Mouse (Mus musculus) heart, embryonic 15.5 days (tissue): ENCODE data around the gene Cblc. TPM values are rescaled to one million over a fixed set of nuclear protein-coding genes. Genes with fewer than 3 reads are reported as not detected.
A peak's percentile ranks its signal among the peaks of the same experiment; 100 is the strongest.

Source experiments
- ATAC-seq: fragments of 200-750 bp; cut with Nextera tagmentation; replicated peaks from 2 replicates; pipeline ENCODE4 v1.8.0; 2017; ENCODE audit warnings: low read depth, moderate TSS enrichment; ENCODE audit not compliant: insufficient number of reproducible peaks, insufficient read depth, low FRiP score
- H3K27ac ChIP-seq: fragments of 300-500 bp; sonication (generic); 2 replicates; pipeline ENCODE4 v1.5.1; 2015; ENCODE audit warnings: mild to moderate bottlenecking, inconsistent platforms
- H3K27me3 ChIP-seq: fragments of 300-500 bp; sonication (generic); 2 replicates; pipeline ENCODE4 v1.6.1; 2015; ENCODE audit warnings: inconsistent platforms
- H3K36me3 ChIP-seq: fragments of 300-500 bp; sonication (generic); 2 replicates; pipeline ENCODE4 v1.6.1; 2015; ENCODE audit warnings: mild to moderate bottlenecking, inconsistent platforms
- H3K4me1 ChIP-seq: fragments of 300-500 bp; sonication (generic); replicated peaks from 2 replicates; pipeline ENCODE4 v1.6.1; 2015; ENCODE audit warnings: inconsistent platforms
- H3K4me2 ChIP-seq: fragments of 300-500 bp; sonication (generic); 2 replicates; pipeline ENCODE4 v1.6.1; 2015; ENCODE audit warnings: inconsistent platforms, mild to moderate bottlenecking, moderate library complexity
- H3K4me3 ChIP-seq: fragments of 300-500 bp; sonication (generic); 2 replicates; pipeline ENCODE4 v1.5.1; 2015; ENCODE audit warnings: mild to moderate bottlenecking, inconsistent platforms
- H3K9ac ChIP-seq: fragments of 300-500 bp; sonication (generic); 2 replicates; pipeline ENCODE4 v1.6.1; 2015; ENCODE audit warnings: mild to moderate bottlenecking, inconsistent platforms
- H3K9me3 ChIP-seq: fragments of 300-500 bp; sonication (generic); replicated peaks from 2 replicates; pipeline ENCODE4 v1.6.1; 2016; ENCODE audit warnings: inconsistent platforms
- WGBS: fragments of 180-500 bp; shearing (Covaris S2); methylation state at CpG from one replicate; pipeline ENCODE4 v1.1.7; 2015; ENCODE audit warnings: mixed read lengths; 5-methylcytosine and 5-hydroxymethylcytosine counted together
- polyA plus RNA-seq: library from polyadenylated mRNA; unstranded; fragments of >200 nt; fragmentation: Nextera tagmentation; extraction: Ambion mirVana; gene quantifications from 2 replicates; pipeline ENCODE4 v1.2.1, GENCODE M21; 2015

The Cblc gene
- polyA plus RNA-seq: 0.47 and 2.5 TPM in 2 replicates

DNA sequence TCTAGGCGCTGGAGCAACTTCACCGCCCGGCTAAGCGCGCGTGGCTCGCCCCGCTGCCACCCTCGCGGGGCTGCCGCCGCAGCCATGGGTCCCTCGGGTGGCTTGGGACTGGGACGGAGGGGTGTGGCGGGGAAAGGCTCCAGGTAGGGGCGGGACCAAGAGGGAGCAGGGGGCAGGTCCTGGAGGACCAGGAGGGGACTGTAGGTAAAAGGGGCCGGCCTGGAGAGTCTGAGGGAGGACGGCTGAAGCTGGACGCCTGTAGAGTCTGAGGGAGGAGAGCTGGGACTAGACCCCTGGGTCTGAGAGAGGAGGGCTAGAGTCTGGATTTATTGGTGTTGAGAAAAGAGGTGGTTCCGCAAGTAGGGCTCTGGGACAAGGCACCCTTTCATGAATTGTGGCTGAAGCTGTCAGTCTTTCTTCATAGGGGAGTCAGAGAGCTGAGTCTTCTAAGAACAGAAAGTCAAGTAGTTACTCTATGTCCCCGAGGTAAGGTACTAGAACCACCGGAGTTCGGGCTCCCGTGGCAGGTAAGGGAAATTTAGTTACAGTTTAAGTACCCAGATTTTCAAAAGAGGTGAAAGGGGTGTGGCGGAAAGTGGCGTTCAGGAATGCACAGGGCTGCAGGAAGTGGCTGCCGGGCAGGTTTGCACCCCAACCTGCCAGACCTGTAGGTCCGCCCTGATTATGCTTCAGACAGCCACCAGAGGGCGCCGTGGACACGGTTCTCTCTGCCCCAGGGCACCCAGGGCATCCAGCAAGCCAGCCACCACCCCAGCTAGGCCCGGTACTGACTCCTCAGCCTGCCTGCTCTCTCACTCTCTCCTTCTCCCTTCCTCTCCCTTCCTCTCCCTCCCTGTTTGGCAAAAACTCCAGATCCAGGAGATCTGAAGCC is at the start of gene Cblc:
Gene Cblc (minus strand): TSS at position 113 of the 892 bp plus-strand sequence.
- Histone ChIP-seq H3K9ac (0 out of 2 replicates have a peak within 1 kb of the TSS, but pooled peaks have one; percentile 33), H3K27me3 (peaks cover 22% of the 10 kb centered on the region), H3K36me3 (no peaks in the 10 kb centered on the region), H3K27ac (no peak within 1 kb of the TSS), H3K4me2 (peak within 1 kb of the TSS; percentile 50), H3K4me3 (peak within 1 kb of the TSS; percentile 32), H3K9me3 (no peaks in the 10 kb centered on the region), H3K4me1 (peaks cover 9% of the 10 kb centered on the region)
- WGBS: 3% methylated on average over 32 of the region's 32 CpGs
- peak; percentile 44 for ATAC-seq

DNA sequence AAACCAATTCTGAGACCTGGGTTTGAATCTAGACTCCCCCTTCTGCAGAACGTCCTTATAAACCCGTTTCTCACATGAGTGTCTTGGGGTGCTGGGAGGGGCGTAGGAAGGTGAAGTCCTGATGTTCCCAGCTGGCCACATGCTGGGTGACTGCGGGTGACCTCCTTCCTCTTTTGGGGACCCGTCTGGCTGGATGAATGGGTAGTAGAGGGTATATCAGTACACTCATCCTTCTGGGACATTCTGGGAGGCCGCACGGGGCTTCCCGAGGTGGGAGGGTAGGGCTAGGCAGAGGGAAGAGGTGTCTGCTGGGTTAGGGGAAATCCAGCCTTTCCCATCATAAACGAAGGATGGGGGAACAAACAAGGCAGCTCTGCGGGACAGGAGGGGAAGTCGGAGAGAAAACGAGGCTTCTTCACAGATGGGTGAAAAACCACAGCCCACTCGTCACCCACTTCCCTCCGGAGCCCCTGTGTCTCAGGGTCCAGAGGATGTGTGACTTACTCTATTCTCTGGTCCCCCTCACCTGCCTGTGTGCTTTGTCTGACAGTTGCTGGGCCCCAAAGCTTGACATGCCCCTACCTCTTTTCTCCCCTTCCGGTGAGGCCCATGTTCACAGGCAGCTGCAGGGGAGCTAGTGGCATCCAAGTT is 48.0 kb upstream of the Cblc start:
- ATAC-seq: no peak
- WGBS: 56% methylated on average over 15 of the region's 15 CpGs
- Histone ChIP-seq H3K4me1 (peaks cover 12% of the 10 kb centered on the region), H3K27ac (no peak overlapping the region), H3K4me2 (no peak overlapping the region; the same call in 1 of the 2 replicates), H3K9me3 (no peaks in the 10 kb centered on the region), H3K27me3 (peaks cover 25% of the 10 kb centered on the region), H3K4me3 (no peak overlapping the region), H3K36me3 (no peaks in the 10 kb centered on the region), H3K9ac (no peak overlapping the region)

DNA sequence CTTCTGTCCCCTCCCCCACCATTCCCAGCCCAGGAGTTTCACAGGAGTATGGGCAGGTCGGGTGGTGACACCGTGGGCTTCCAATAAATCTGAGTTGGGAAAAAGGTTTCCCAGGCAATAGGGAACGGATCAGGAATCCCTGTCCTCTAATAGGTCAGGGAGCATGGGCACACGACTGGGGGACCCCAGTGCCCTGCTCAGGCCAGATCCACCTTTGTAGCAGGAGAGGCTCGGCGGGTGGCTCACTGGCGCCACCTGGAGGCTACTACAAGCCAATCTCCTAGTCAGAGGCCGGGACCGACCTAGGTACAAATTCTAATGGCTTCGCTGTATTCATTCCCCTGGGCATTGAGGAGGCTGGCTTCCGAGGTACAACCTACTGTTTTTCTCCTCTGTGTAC is 47.0 kb upstream of the Cblc start:
- no peak overlapping the region; the same call in 1 of the 2 replicates for H3K4me2 ChIP-seq
- 2% methylated on average over 11 of the region's 11 CpGs for WGBS
- no peak overlapping the region for H3K27ac ChIP-seq
- H3K4me1 ChIP-seq: peaks cover 12% of the 10 kb centered on the region
- no peak overlapping the region for H3K4me3 ChIP-seq
- H3K9ac ChIP-seq: no peak overlapping the region
- no peaks in the 10 kb centered on the region for H3K9me3 ChIP-seq
- H3K36me3 ChIP-seq: no peaks in the 10 kb centered on the region
- peaks cover 25% of the 10 kb centered on the region for H3K27me3 ChIP-seq
- ATAC-seq: 0 out of 2 replicates have a peak, but pooled peaks have one; percentile 13

DNA sequence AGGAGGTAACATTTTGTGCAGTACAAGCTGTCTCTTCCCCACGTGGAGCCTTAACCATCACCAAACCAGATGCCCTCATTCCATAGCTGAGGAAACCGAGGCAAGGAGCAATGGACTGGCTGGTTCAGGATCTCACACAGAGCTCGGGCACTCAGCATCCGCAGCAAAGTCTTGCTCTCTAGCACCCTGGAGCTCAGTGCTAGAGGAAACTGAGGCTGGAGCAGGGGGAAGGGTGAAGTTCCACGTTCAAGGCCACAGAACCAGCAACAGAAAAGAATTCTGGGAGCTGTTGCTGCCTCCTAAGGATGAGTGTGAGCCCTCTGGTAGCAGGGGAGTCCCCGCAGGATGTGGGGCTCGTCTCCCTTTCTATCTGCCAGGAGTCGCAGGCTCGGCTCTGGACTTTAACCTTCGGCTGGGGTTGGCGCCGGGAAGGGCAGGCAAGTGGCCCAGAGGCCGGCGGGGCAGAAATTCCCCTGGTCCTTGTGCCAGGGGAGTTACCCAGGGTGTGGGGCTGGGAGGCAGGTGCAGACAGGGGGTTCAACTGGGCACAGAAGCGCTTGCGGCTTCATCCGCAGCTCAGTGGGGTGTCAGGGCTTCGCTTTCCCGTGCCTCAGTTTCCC is 46.4 kb upstream of the Cblc start:
- WGBS: 28% methylated on average over 19 of the region's 19 CpGs
- H3K4me3 ChIP-seq: no peak overlapping the region
- no peak overlapping the region for H3K27ac ChIP-seq
- no peaks in the 10 kb centered on the region for H3K9me3 ChIP-seq
- peaks cover 25% of the 10 kb centered on the region for H3K27me3 ChIP-seq
- no peak overlapping the region for H3K4me2 ChIP-seq
- ATAC-seq: no peak
- no peak overlapping the region for H3K9ac ChIP-seq
- peaks cover 12% of the 10 kb centered on the region for H3K4me1 ChIP-seq
- H3K36me3 ChIP-seq: no peaks in the 10 kb centered on the region

DNA sequence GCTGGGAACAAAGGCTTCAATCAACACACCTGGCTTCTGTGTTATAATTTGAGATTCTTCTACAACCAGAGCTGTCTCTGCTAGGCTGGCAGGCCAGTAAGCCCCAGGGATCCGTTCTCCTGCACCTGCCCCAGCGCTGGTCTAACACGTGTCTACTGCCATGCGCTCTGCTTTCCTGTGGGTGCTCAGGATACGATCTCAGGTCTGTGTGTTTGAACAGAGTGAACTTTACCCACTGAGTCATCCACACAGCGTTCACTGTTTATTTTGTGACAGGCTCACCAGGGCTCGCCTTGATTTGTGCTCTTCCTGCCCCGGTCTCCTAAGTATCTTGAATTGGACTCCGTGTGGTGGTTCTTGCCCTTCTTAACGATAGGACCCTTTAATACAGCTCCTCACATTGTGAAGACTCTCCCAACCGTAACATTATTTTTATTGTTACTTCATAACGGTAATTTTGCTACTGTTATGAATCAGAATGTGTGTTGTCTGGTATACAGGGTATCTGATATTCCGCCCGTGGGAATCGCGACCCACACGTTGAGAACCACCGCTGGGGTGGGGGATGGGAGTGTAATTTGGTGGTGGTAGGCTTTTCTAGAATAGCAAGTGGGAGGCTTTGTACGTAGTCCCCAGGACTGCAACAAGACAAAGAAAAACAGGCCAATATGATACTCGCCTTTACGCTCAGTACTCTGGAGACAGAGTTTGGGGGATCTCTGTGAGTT is 45.2 kb upstream of the Cblc start:
- Histone ChIP-seq H3K4me3 (no peak overlapping the region), H3K27ac (no peak overlapping the region), H3K4me1 (peaks cover 5% of the 10 kb centered on the region; the same call in 1 of the 2 replicates), H3K4me2 (no peak overlapping the region), H3K9me3 (no peaks in the 10 kb centered on the region), H3K9ac (no peak overlapping the region), H3K27me3 (peaks cover 23% of the 10 kb centered on the region), H3K36me3 (no peaks in the 10 kb centered on the region)
- 72% methylated on average over 21 of the region's 21 CpGs for WGBS
- ATAC-seq: no peak

DNA sequence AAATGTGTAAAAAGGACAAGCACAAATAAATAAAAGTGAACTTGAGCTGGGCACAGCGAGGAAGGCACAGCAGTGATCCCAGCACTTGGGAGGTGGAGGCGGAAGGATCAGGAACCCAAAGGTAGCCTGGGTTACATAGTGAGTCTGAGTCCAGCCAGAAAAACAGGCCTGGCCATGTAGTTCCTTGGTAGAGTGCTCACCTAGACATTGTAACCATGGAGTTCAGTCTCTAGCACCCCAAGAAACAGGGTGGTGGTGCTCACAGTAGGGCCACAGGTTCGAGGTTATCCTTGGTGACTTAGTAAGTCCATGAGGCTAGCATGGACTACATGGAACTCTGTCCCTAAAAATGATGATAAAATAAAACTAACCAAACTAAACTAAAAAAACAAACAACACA is 44.3 kb upstream of the Cblc start:
- no peak for ATAC-seq
- Histone ChIP-seq H3K4me1 (peaks cover 5% of the 10 kb centered on the region; the same call in 1 of the 2 replicates), H3K4me2 (no peak overlapping the region), H3K27ac (no peak overlapping the region), H3K27me3 (peaks cover 23% of the 10 kb centered on the region), H3K36me3 (no peaks in the 10 kb centered on the region), H3K9me3 (no peaks in the 10 kb centered on the region), H3K9ac (no peak overlapping the region), H3K4me3 (no peak overlapping the region)
- WGBS: 78% methylated on average over 3 of the region's 3 CpGs

DNA sequence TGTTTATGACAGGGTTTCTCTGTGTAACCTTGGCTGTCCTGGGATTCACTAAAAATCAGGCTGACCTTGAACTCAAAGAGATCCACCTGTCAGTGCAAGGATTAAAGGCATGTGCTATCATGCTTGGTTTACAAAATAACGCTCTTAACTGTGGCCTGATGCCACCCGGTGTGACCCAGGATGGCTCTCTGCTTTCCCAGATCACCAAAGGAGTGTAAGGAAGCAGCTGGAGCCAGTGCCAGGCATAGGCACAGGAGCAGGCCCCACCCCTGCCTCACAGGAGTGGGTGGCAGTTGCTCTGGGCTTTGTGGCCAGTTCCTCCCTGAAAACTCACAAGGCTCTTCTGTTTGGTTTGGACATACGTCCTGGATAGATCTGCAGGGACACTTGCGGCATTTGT is 43.8 kb upstream of the Cblc start:
- Histone ChIP-seq H3K4me1 (peaks cover 5% of the 10 kb centered on the region; the same call in 1 of the 2 replicates), H3K9me3 (no peaks in the 10 kb centered on the region), H3K36me3 (no peaks in the 10 kb centered on the region), H3K27ac (no peak overlapping the region), H3K27me3 (peaks cover 22% of the 10 kb centered on the region), H3K9ac (no peak overlapping the region), H3K4me2 (no peak overlapping the region), H3K4me3 (no peak overlapping the region)
- 71% methylated on average over 4 of the region's 4 CpGs for WGBS
- ATAC-seq: no peak

DNA sequence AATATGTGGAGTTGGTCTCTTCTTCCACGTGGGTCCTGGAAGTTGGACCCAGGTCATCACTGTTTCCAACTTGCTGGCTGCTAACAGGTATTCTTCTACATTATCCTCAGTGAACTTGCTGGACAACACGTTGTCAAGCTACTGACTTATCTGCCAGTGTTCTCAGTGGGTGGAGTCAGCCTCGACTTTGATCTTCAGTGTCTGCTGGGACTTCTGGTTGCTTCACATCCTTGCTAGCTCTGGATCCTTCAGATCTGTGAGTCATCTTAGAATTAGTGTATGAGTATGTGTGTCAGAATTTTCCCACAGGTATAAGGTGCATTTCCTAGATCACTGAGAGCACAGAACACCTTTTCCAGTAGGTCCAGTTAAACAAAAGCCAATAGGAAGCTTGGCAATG is 40.2 kb upstream of the Cblc start:
- Histone ChIP-seq H3K27ac (no peak overlapping the region), H3K9me3 (no peaks in the 10 kb centered on the region), H3K27me3 (no peaks in the 10 kb centered on the region), H3K36me3 (no peaks in the 10 kb centered on the region), H3K4me2 (no peak overlapping the region), H3K9ac (no peak overlapping the region), H3K4me3 (no peak overlapping the region), H3K4me1 (no peaks in the 10 kb centered on the region)
- 44% methylated on average over 3 of the region's 3 CpGs for WGBS
- ATAC-seq: no peak

DNA sequence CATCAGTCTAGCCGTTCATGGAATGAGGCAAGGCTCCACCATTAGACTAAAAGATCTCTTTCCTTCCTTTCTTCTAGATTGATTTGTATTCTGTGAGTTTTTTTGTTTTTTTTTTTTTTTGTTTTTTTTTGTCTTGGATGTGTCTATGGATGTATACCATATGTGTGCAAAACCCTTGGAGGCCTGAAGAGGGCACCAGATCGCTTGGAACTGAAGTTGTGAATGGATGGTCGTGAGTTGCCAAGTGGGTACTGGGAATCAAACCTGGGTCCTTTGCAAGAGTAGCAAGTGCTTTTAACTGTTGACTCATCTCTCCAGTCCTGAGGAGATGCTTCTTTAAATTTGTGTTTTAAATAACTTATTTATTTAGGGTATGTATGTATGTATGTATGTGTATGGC is 37.4 kb upstream of the Cblc start:
- Histone ChIP-seq H3K27ac (no peak overlapping the region), H3K9me3 (no peaks in the 10 kb centered on the region), H3K4me2 (no peak overlapping the region), H3K4me1 (peaks cover 14% of the 10 kb centered on the region), H3K27me3 (no peaks in the 10 kb centered on the region), H3K9ac (no peak overlapping the region), H3K4me3 (no peak overlapping the region), H3K36me3 (no peaks in the 10 kb centered on the region)
- 59% methylated on average over 3 of the region's 3 CpGs for WGBS
- no peak for ATAC-seq

DNA sequence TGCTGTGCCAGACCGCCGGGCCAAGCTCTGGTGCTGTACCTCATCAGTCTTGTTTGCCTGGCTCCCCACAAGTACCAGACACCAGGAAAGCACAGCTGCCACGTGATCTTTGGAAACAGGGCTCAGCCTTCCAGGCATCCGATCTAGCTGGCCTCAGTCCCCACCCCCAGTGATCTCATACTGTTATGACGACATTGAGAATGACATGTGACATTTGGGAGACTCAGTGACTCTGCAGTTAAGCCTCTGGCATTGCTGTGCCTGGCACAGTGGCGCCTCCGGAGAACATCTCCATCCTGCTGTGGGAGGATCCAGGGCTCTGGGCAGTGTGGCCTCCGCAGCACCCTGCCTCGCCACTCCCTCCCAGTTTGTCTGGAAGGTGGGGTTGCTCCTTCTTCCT is 35.2 kb upstream of the Cblc start:
- no peak overlapping the region for H3K4me2 ChIP-seq
- peaks cover 14% of the 10 kb centered on the region for H3K4me1 ChIP-seq
- H3K9me3 ChIP-seq: no peaks in the 10 kb centered on the region
- H3K9ac ChIP-seq: no peak overlapping the region
- no peak overlapping the region for H3K27ac ChIP-seq
- no peaks in the 10 kb centered on the region for H3K36me3 ChIP-seq
- ATAC-seq: no peak
- no peaks in the 10 kb centered on the region for H3K27me3 ChIP-seq
- WGBS: 46% methylated on average over 9 of the region's 9 CpGs
- H3K4me3 ChIP-seq: no peak overlapping the region
